Mouse (Mus musculus): ENCODE results near the gene Tspan3. TPM values are rescaled to one million over a fixed set of nuclear protein-coding genes. Genes with fewer than 3 reads are reported as not detected.
A peak's percentile ranks its signal among the peaks of the same experiment; 100 is the strongest.

Gene Tspan3
- polyA plus RNA-seq, 1 experiment from 2014 or later, result 591 TPM

- Histone ChIP-seq H3K27me3 (replicated peaks) (no peaks in the 10 kb centered on the region), H3K4me2 (no peak overlapping the region), H3K36me3 (replicated peaks) (no peaks in the 10 kb centered on the region), H3K9ac (no peak overlapping the region), H3K4me1 (no peaks in the 10 kb centered on the region), H3K4me3 (no peak overlapping the region), H3K9me3 (no peaks in the 10 kb centered on the region), H3K27ac (no peak overlapping the region)
- WGBS, result 84% methylated on average over 7 of the region's 7 CpGs
- no peak for ATAC-seq (replicated peaks)
Measured at GRCm38 (mm10) chr9:56104921-56105320, 60.4 kb downstream of the Tspan3 start.

DNA sequence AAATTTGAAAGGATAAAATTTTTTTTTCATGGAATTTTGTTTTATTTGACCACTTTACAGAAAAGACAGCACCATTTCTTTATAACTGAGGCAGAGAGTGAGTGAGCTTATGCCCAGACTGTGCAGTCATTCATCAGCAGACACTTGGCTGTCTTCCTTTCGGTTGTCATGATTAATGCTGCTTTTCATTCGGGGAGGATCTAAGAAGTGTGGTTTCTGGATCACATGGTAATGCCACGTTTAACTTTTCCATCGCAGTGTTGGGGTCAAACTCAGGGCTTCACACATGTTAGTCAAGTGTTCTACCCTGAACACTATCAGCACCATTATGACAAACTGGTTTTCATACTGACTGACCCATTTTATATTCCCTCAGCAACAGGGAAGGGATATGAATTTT, 64.3 kb downstream of the Tspan3 start:
- Histone ChIP-seq H3K4me1 (no peaks in the 10 kb centered on the region), H3K9ac (no peak overlapping the region), H3K4me3 (no peak overlapping the region), H3K36me3 (replicated peaks) (no peaks in the 10 kb centered on the region), H3K27ac (no peak overlapping the region), H3K9me3 (no peaks in the 10 kb centered on the region), H3K4me2 (no peak overlapping the region), H3K27me3 (replicated peaks) (no peaks in the 10 kb centered on the region)
- no peak for ATAC-seq (replicated peaks)
- 65% methylated on average over 4 of the region's 4 CpGs for WGBS

DNA sequence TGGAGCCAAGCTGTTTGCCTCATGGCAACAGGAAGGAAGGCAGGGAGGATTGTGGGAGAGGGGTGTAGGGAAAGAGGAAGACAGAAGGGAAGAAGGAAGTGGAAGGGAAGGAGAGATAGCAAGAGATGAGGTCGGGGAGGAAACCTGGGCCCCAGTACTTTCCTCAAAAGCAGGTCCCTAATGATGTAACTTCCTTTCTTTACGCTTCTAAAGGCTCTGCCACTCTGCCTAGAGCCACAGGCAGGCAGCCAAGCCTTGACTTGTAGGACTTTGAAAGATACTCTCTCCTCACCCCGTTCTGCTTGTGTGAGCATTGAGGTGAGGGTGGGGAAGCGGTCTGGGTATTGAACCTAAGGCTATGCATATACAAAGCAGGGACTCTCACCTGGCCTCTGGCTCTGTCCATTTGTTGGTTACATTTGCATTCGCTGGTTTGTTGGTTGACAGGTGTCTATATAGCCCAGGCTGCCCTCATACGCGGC, 65.2 kb downstream of the Tspan3 start:
- no peak overlapping the region for H3K9ac ChIP-seq
- no peaks in the 10 kb centered on the region for H3K4me1 ChIP-seq
- no peak for ATAC-seq (replicated peaks)
- WGBS, result 87% methylated on average over 7 of the region's 7 CpGs
- H3K36me3 ChIP-seq (replicated peaks), result no peaks in the 10 kb centered on the region
- H3K9me3 ChIP-seq, result no peaks in the 10 kb centered on the region
- no peak overlapping the region for H3K27ac ChIP-seq
- H3K4me2 ChIP-seq, result no peak overlapping the region
- no peak overlapping the region for H3K4me3 ChIP-seq
- no peaks in the 10 kb centered on the region for H3K27me3 ChIP-seq (replicated peaks)

DNA sequence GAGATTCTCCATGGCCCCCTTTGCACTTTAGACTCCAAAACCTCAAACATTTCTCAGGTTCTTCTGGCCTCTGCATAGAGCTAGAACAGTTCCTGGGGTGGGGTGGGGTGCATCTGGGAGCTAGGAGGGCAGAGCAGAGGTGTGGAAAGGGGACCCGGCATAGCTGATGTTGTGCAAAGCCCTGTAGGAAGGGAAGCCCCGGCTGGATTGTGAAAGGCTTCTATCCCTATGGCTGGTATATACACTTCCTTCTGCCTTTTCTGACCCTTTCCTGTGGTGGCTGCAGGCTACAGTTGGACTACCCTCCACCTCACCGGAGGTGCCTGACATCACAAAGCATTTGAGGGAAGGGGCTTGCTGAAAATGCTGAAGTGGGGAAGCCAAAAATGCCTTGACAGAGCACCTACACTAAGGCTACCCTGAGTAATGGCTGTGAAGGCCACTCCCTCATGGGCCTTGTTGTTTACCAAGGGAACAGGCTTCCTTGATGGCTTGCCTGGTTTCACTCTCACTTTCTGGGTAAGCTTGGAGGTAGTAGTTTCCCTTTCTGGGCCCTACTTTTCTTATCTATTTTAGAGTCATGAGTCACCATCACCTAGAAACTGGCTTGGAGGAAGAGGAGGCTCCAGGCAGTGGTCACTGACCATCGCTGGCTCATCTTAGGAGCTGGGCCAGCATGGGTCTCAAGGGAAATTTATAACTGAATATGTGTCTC, 67.5 kb downstream of the Tspan3 start:
- Histone ChIP-seq H3K9ac (no peak overlapping the region), H3K27ac (no peak overlapping the region), H3K4me2 (no peak overlapping the region), H3K4me3 (no peak overlapping the region), H3K27me3 (replicated peaks) (no peaks in the 10 kb centered on the region), H3K9me3 (no peaks in the 10 kb centered on the region), H3K4me1 (no peaks in the 10 kb centered on the region), H3K36me3 (replicated peaks) (no peaks in the 10 kb centered on the region)
- ATAC-seq (replicated peaks), result no peak
- 90% methylated on average over 4 of the region's 4 CpGs for WGBS

DNA sequence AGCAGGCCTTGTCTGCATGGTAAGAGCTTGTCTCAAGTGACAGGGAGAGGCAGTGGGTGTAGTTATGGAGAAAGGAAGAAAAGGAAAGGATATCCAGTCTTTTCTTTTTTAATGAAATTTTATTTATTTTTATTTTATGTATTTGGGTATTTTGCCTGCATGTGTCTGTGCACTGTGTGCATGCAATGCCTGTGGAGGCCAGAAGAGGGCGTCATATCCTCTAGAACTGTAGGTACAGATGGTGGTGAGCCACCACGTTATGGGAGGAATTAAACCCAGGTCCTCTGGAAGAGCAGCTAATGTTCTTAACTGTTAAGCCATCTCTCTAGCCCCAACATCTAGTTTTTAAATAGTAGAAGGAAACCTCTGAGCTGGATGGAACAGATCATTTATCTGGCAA, 73.2 kb downstream of the Tspan3 start:
- Histone ChIP-seq H3K4me3 (no peak overlapping the region), H3K36me3 (replicated peaks) (no peaks in the 10 kb centered on the region), H3K9ac (no peak overlapping the region), H3K4me1 (peaks cover 11% of the 10 kb centered on the region; the same call in 1 of the 2 replicates), H3K27me3 (replicated peaks) (no peaks in the 10 kb centered on the region), H3K9me3 (no peaks in the 10 kb centered on the region), H3K4me2 (no peak overlapping the region), H3K27ac (no peak overlapping the region)
- no peak for ATAC-seq (replicated peaks)
- WGBS, result 46% methylated on average over 2 of the region's 2 CpGs

DNA sequence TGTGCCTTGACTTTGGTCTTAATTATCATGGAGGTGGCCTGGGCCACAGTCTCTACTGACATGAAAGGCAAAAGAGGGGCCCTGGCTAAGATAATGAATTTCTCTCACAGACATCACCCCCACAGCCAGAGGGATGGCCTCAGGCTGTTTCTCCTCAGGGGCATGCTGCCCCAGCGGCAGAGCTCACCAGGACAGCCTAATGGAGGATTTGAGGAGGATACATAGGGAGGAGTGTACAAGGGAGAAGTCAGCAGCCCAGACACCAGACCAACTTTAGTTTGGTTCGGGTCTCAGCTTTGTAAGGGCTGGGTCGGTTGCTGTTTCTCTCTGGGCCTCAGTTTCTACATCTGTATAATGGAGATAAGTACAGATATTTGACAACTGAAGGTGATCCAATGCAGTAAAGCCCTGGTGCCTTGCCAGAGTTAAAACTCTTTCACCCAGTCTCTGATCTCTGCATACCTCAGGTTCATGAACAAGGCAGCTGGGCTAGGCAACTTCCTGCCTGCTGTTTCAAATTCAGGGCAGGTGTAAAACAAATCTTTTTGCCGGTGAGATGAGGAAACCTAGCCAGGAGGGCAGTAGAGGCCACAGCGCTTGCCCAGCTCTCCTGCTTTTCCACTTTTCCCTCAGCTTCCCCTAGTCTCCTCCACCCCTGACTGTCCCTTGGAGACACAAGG, 74.6 kb downstream of the Tspan3 start:
- Histone ChIP-seq H3K4me3 (no peak overlapping the region), H3K4me2 (no peak overlapping the region), H3K27ac (no peak overlapping the region), H3K36me3 (replicated peaks) (no peaks in the 10 kb centered on the region), H3K9ac (no peak overlapping the region), H3K9me3 (no peaks in the 10 kb centered on the region), H3K27me3 (replicated peaks) (no peaks in the 10 kb centered on the region), H3K4me1 (peaks cover 11% of the 10 kb centered on the region; the same call in 1 of the 2 replicates)
- ATAC-seq (replicated peaks), result peak; percentile 57
- 76% methylated on average over 5 of the region's 5 CpGs for WGBS

GRCm38 (mm10) chr9:56089778-56090520, 75.3 kb downstream of the Tspan3 start, which contains the start of gene Pstpip1:
Gene Pstpip1 (plus strand): TSS chr9:56089962.
- H3K9ac ChIP-seq, result no peak within 1 kb of the TSS
- no peaks in the 10 kb centered on the region for H3K36me3 ChIP-seq (replicated peaks)
- ATAC-seq (replicated peaks), result peak; percentile 76
- H3K4me1 ChIP-seq, result peaks cover 11% of the 10 kb centered on the region; the same call in 1 of the 2 replicates
- 31% methylated on average over 22 of the region's 22 CpGs for WGBS
- H3K4me2 ChIP-seq, result peak within 1 kb of the TSS; percentile 1; the same call in 1 of the 2 replicates
- no peaks in the 10 kb centered on the region for H3K27me3 ChIP-seq (replicated peaks)
- H3K9me3 ChIP-seq, result no peaks in the 10 kb centered on the region
- H3K4me3 ChIP-seq, result no peak within 1 kb of the TSS
- peak within 1 kb of the TSS; percentile 30; the same call in 1 of the 2 replicates for H3K27ac ChIP-seq

- H3K4me1 ChIP-seq, result peaks cover 11% of the 10 kb centered on the region; the same call in 1 of the 2 replicates
- H3K9ac ChIP-seq, result no peak overlapping the region
- no peak overlapping the region for H3K4me2 ChIP-seq
- no peak overlapping the region for H3K27ac ChIP-seq
- H3K27me3 ChIP-seq (replicated peaks), result no peaks in the 10 kb centered on the region
- WGBS, result 91% methylated on average over 5 of the region's 5 CpGs
- H3K4me3 ChIP-seq, result no peak overlapping the region
- H3K36me3 ChIP-seq (replicated peaks), result no peaks in the 10 kb centered on the region
- no peaks in the 10 kb centered on the region for H3K9me3 ChIP-seq
- no peak for ATAC-seq (replicated peaks)
Measured at GRCm38 (mm10) chr9:56086524-56086923, 78.8 kb downstream of the Tspan3 start.

Other genes with a start within 250 kb of the Tspan3 start
- gene Scaper, start 227.4 kb downstream of the Tspan3 start, polyA plus RNA-seq (2015; fragmentation: Nextera tagmentation; extraction: Ambion mirVana), result 41.7 and 46.6 TPM in 2 replicates
- gene 4930563M21Rik, start 154.9 kb downstream of the Tspan3 start, polyA plus RNA-seq (2015; fragmentation: Nextera tagmentation; extraction: Ambion mirVana), result not detected in 2 replicates
- 266 and 276 TPM in 2 replicates for gene Rcn2, start 123.6 kb downstream of the Tspan3 start, polyA plus RNA-seq (2015; fragmentation: Nextera tagmentation; extraction: Ambion mirVana)
- gene Pstpip1, start 75.5 kb downstream of the Tspan3 start, polyA plus RNA-seq (2015; fragmentation: Nextera tagmentation; extraction: Ambion mirVana), result 0.58 and 0.73 TPM in 2 replicates